Mouse (Mus musculus): ENCODE measurements around the gene Acot9.

The Acot9 gene

GRCm38 (mm10) chrX:155262235-155262914 is at the start of gene Acot9:
Acot9 (plus strand) TSS chrX:155262443.
- peak; percentile 92 for DNase-seq

GRCm38 (mm10) chrX:155214291-155215136 is 47.7 kb upstream of the Acot9 start:
- DNase-seq: no peak

- DNase-seq: peak; percentile 31
These were observed 46.6 kb upstream of the Acot9 start for GRCm38 (mm10) chrX:155215501-155216248.

GRCm38 (mm10) chrX:155216271-155216670 is 46.0 kb upstream of the Acot9 start, which contains the start of gene Sat1:
Sat1 (minus strand) TSS chrX:155216449.
- peak; percentile 91 for DNase-seq

GRCm38 (mm10) chrX:155218277-155218676 is 44.0 kb upstream of the Acot9 start:
- no peak for DNase-seq

GRCm38 (mm10) chrX:155256856-155257255 is 5.4 kb upstream of the Acot9 start:
- no peak for DNase-seq

- no peak for DNase-seq
These were observed 641 bp downstream of the Acot9 start for GRCm38 (mm10) chrX:155262915-155263252.

GRCm38 (mm10) chrX:155278483-155278882 is 16.2 kb downstream of the Acot9 start:
- no peak for DNase-seq

- DNase-seq: no peak
These were observed 18.3 kb downstream of the Acot9 start for GRCm38 (mm10) chrX:155280427-155281044.

- no peak for DNase-seq
These were observed 44.1 kb downstream of the Acot9 start for GRCm38 (mm10) chrX:155306390-155306789.

GRCm38 (mm10) chrX:155318005-155318404 is 55.8 kb downstream of the Acot9 start:
- no peak for DNase-seq

GRCm38 (mm10) chrX:155337567-155337904 is 75.3 kb downstream of the Acot9 start:
- DNase-seq: no peak

GRCm38 (mm10) chrX:155337905-155338721 is 75.9 kb downstream of the Acot9 start:
- peak; percentile 74 for DNase-seq

GRCm38 (mm10) chrX:155340654-155341053 is 78.4 kb downstream of the Acot9 start, which contains the start of gene Prdx4:
Prdx4 (minus strand) TSS chrX:155340754.
- DNase-seq: no peak

GRCm38 (mm10) chrX:155346249-155346648 is 84.0 kb downstream of the Acot9 start:
- no peak for DNase-seq
